Mouse (Mus musculus): ENCODE measurements around the gene Anks1b.
"Not testable (repeated sequence)": the region's sequence is repeated elsewhere in the genome, so short reads cannot be mapped to it uniquely, and the experiment has no call there.

Gene Anks1b

GRCm38 (mm10) chr10:90596142-90596541 is 722.8 kb downstream of the Anks1b start:
- DNase-seq = no peak

GRCm38 (mm10) chr10:90596576-90596975 is 723.3 kb downstream of the Anks1b start:
- no peak for DNase-seq

GRCm38 (mm10) chr10:90599149-90599548 is 725.8 kb downstream of the Anks1b start:
- DNase-seq = no peak

- DNase-seq = no peak
Observed at GRCm38 (mm10) chr10:90599726-90600531, 726.6 kb downstream of the Anks1b start.

- no peak for DNase-seq
Observed at GRCm38 (mm10) chr10:90607586-90607985, 734.3 kb downstream of the Anks1b start.

DNA sequence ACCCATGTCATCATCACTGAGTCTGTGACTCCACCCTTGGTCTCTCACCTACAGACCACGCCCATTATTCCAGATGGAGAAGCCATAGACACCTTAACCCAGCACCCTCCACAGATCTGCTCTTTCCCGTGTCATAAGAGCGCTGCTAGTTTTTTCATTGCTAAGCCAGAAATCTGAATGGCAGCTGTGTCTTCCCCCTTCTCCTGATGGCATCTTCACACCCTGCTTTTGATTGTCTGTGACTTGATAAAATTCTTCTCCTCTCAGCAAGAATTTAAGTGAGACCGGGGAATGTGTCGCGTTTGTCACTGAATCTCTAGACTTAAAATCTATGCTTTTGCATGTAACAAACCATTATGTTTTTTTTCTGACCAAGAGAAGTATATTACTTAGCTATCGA is 736.1 kb downstream of the Anks1b start:
- no peak for DNase-seq

GRCm38 (mm10) chr10:90613051-90613450 is 739.7 kb downstream of the Anks1b start:
- DNase-seq = no peak

GRCm38 (mm10) chr10:90615196-90615595 is 741.9 kb downstream of the Anks1b start:
- DNase-seq = no peak

GRCm38 (mm10) chr10:90616622-90617021 is 743.3 kb downstream of the Anks1b start:
- DNase-seq = no peak

DNA sequence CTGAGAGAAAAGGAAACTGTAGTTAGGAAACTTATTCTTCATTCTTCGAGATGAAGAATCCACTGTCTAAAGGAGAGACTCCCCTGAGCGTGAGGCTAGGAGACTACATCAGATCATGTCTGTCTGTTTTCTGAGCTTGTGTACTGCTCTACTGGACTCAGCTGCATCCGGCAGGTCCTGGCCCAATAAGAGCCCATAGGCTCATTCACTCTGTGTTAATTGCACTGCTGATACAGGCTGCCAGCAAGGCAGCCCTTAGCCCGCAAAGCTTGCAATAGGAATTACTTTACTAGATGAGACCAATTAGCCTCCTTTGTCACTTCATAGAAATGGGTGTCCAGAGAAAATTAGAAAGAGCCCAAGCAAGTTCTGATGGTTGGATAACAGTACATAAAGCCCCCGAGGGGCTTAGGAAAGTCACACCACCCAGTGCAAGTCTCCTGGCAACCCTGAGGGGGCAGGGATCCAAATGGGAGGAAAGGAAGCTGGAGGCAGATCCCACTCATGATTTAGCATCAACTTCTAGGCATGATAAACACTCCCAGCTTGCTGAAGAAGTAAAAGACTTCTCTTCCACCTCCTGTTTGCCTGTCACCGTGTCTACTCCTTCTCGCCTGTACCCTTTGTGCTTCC is 744.5 kb downstream of the Anks1b start:
- DNase-seq = no peak

DNA sequence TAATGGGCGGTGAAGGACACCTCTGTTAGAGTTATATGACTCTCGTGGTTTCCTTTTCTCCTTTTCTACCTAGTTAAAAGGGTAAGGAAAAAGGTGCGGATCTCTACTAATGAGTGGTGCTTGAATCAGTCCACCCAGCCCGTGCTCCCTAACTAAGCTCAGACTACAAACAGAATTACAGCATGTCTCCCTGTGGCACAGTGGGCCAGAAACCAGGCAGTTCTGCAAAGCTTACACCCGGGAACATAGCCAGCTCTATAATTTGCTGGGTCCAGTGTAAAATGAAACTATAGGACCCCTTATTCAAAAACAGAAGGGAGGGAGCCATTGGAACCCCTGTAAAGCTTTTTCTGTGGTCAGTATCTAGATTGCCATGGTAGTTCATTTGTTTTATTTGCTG is 754.2 kb downstream of the Anks1b start:
- no peak for DNase-seq

DNA sequence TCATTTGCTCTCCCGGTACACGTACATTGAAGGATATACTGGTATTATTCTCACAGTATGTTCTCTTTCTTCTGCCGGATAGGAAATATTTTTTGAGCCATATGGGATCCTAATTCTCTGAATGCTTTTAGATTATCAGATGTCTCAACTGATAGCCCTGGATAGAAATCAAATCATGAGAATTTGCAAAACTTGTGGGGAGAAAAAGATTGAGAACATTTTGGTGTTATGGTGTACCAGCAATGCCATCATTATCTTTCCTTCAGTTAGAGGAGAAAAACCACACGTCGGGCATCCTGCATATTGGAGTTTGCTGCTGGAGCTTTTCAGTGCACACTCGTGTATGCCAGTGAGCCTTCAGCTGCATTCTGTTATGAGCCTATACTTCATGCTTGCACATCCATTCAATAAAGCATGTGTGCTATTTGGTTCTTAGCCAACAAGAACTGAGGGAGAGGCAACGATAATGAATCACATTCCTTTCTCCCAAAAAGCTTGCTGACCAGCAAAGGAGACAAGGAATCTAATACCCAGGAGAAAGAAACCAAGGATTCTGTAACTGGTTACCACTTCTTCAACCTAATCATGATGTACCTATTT is 756.9 kb downstream of the Anks1b start:
- DNase-seq = no peak

DNA sequence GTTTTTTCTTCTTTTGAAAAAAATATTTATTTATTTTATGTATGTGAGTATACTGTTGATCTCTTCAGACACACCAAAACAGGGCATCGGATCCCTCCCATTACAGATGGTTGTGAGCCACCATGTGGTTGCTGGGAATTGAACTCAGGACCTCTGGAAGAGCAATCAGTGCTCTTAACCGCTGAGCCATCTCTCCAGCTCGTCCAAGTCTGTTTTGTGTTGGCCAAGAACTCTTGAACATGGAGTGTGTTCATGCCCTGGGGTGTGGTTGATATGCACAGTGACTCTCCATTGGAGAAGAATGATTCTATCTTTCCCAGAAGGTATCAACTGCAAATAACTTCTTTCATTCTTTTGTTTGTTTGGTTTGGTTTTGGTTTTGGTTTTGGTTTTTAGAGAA is 757.5 kb downstream of the Anks1b start:
- DNase-seq = not testable (repeated sequence)

DNA sequence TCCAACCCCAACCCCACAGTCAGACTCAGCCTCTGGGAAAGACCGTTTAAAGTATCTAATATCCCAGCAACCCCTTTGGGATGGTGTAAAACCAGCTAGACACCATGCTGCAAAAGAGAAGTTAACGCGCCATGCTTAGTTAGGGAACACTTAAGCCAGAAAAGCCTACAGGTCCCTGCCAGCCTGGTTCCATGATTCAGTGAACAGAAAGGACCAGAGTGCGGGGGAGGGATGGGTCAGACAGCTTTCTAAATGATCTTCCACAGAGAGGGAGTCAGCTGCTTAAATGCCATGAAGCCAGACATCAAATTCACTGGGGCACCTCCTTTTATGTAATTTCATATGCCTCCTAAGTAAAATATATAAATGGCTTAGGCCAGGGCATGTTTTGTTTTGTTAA is 764.0 kb downstream of the Anks1b start:
- no peak for DNase-seq

GRCm38 (mm10) chr10:90649681-90650080 is 776.4 kb downstream of the Anks1b start:
- DNase-seq = no peak

- peak; percentile 2 for DNase-seq
Observed at GRCm38 (mm10) chr10:90657416-90658120, 784.3 kb downstream of the Anks1b start.

DNA sequence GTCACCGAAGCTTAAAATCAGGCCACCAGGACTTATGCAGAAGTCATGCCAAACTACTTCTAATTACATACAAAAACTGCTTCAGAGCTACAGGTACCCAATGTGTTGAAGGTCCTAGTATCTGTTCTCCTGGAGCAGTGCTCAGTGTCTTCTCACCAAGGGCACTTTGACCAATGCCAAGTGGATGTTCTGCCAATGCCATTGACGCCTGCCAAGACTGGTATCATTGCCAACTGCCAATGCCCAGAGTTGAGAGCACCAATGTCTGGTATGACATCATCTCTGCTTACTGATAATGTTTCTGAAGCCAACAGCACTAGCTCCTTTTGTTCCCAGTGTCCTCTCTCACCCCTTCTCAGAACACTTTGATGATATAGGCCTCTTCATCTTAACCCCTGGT is 793.4 kb downstream of the Anks1b start:
- no peak for DNase-seq

GRCm38 (mm10) chr10:90670291-90670690 is 797.0 kb downstream of the Anks1b start:
- DNase-seq = no peak

DNA sequence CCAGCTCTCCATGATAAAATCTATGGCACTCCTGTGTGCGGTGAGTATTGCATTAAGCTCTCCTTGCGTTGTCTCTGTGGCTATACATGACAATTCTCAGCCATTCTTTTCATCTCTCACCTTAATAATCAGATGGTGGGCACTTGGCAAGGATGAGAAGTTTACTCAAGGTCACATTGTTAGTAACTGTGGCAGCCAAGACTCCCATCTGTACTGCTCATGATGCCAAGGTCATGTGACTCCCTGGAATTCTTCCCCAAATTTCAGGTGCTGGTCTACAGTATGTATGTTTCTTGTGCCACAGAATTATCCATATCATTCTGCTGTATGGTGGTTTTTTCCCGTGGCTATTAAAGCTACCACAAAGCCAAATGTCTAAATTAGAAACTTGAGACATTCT is 798.8 kb downstream of the Anks1b start:
- DNase-seq = no peak

DNA sequence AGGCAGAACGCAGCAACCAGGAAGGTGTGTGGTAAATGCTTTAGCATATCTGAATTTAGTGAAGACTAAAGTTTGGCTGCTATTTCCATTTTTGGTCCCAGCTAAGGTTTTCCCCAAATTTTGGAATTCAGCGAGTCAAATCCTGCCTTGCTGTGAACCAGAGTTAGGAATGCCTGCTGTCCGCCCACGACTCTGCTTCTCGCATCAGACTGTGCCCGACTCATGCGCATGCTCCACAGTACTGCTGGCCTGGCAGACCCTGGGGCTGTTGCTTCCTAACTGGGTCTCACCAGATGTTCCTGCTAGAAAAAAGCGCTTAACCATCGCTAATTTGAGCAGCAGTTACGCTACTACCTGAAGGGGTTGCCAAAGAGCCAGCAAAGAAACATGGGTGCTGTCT is 801.1 kb downstream of the Anks1b start:
- DNase-seq = no peak

DNA sequence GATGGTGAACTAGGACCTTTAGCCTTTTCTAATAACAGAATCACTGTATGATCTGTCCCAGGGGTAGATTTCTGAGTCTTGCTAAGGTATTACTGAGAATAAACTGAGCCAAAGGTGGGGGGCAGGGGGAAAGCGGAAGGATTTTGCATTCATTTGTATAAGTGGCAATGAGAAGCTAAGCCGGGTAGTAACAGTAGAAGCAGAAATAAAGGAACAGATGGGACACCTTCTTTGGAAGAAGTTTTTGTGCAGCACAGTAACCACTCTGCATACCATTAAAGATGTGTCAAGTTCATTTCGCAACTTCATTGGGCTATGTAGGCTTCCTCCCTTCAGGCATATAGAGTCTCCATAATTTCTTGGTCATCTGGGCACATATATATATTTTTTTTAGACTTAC is 804.1 kb downstream of the Anks1b start:
- no peak for DNase-seq

- no peak for DNase-seq
Observed at GRCm38 (mm10) chr10:90679713-90680470, 806.6 kb downstream of the Anks1b start.

- no peak for DNase-seq
Observed at GRCm38 (mm10) chr10:90683813-90684212, 810.5 kb downstream of the Anks1b start.

Measured in lung, postnatal 14 days (tissue).